Mouse (Mus musculus): ENCODE measurements around the gene Magea4.

Gene Magea4

DNA sequence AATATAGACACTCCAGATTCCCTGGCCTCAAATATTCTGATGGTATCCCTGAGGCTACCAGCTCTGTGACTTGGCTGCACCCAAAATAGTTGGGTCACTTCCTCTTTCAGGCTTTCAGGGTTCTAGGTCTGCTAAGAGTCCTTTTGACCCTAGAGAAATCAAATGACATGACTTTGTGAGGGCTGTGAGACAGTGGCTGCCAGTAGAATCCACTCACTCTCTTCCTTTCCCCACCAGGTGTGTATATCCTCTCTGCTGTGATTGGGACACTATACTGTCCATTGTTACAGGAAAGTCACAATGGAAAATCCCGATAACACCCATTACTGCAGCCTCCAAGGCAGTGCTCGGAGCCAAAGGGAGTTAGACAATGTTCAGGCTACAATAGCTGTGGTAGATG lies at the start of gene Magea4:
Gene Magea4, plus strand, starts transcription at position 301 of the 400 bp plus-strand sequence.
- DNase-seq, result no peak

- no peak for DNase-seq
Observed at GRCm38 (mm10) chrX:72202944-72203554, 18.8 kb upstream of the Magea4 start.

DNA sequence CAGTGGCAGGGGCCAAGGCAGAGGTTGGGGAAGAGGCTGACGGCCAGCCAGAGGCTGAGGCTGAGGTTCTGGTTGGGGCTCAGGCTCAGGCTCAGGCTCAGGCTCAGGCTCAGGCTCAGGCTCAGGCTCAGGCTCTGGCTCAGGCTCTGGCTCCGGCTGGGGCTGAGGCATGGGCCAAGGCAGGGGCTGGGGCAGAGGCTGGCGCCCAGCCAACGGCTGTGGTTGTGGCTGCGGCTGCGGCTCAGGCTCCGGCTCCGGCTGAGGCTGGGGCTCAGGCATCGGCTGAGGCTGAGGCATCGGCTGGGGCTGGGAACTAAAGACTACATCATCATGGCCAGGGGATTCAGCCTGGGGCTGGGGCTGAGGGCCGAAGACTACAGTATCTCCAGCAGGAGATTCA lies 48.8 kb downstream of the Magea4 start:
- DNase-seq, result no peak

Data from cerebellum, adult 11-12 months (tissue).